Mouse (Mus musculus) CD8-positive naive resting alpha-beta T cell, adult 57 days (primary cell): ENCODE data around the gene Ccdc60. TPM values are rescaled to one million over a fixed set of nuclear protein-coding genes. Genes with fewer than 3 reads are reported as not detected.

Experiments used
- total RNA-seq: library from RNA; stranded (reverse); gene quantifications from one replicate; pipeline ENCODE4 v1.2.4, GENCODE M21; 2023

Gene Ccdc60
- total RNA-seq: not detected

DNA sequence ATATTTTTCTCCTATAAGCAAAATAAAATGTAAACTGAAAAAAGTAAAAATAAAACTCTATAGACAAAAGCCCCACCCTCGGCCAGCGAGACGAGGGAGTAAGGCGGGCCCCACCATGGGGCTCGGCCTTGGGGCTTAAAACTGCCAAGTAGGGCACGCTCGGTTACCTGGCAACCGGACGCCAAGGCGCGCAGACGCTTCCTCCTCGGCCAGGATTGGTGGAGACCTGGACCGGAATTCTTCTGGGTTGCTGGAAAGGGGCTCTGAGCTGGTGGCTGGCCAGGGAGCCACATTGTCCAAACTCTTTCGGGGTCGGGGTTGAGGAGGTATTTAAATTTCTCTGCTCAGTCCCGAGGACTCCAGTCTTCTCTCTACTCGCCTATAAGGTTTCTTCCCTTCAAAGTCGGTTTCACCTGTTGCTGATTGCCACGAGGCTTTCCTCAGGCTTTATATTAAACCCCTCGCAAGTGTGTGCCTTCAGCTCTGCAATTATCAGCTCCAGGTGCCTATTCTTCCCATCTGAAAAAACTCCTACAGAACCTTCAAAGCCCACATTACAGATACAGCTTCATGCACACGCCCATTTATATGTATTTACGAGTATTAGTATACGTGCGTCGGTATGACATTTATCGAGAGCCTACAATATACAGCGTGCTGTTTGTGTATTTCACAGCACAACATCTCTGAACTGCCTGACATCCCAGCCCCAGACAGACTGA lies at the start of gene Ccdc60:
TSS of gene Ccdc60 (minus strand) at position 137 of the 722 bp plus-strand sequence.

DNA sequence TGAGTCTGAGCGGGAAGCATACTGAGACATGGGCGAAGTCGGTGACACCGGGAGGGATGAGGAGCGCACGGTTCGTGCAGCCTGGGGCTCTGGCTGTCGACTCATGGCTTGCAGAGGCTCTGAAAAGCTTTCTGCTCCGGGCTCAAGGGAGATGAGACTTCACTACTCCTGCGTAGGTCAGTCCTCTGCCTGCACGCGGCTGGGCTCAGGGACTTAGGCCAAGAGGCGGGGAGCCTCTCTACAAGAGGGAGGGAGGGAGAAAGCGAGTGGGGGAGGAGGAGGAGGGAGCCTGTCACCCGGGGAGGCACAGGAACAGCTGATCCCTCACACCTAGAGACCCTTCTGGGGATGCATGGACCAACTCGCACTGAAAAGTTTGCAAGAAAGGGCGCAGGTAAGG lies 205.7 kb downstream of the Ccdc60 start, which contains the start of gene Tmem233:
TSS of gene Tmem233 (minus strand) at position 164 of the 400 bp plus-strand sequence.

Other genes starting within 250 kb of the Ccdc60 start
- gene Tmem233, start 205.7 kb downstream of the Ccdc60 start, total RNA-seq: not detected
- gene Hspb8, start 133.9 kb upstream of the Ccdc60 start, total RNA-seq: not detected